Mouse (Mus musculus): Measurements from ENCODE around the gene Entpd2. TPM values are rescaled to one million over a fixed set of nuclear protein-coding genes. Genes with fewer than 3 reads are reported as not detected.

Gene Entpd2
- polyA plus RNA-seq, 1 experiment from 2014 or later: 0.20 TPM

GRCm38 (mm10) chr2:25365091-25365761 is 30.4 kb upstream of the Entpd2 start, which contains the start of gene Uap1l1:
Gene Uap1l1 (minus strand): TSS chr2:25365682.
- H3K27me3 ChIP-seq: peaks cover 59% of the 10 kb centered on the region
- no peaks in the 10 kb centered on the region for H3K36me3 ChIP-seq
- no peak within 1 kb of the TSS for H3K27ac ChIP-seq (replicated peaks)
- peak within 1 kb of the TSS; percentile 51 for H3K4me3 ChIP-seq
- H3K4me1 ChIP-seq: peaks cover 10% of the 10 kb centered on the region
- no peaks in the 10 kb centered on the region for H3K9me3 ChIP-seq
- peak within 1 kb of the TSS; percentile 48 for H3K9ac ChIP-seq (replicated peaks)
- peak within 1 kb of the TSS; percentile 94 for H3K4me2 ChIP-seq (replicated peaks)
- peak; percentile 66 for ATAC-seq (ENCODE audit: low FRiP score, low read depth)
- WGBS: under 1% methylated on average over 53 of the region's 54 CpGs

GRCm38 (mm10) chr2:25369996-25370395 is 25.7 kb upstream of the Entpd2 start:
- WGBS: 88% methylated on average over 3 of the region's 3 CpGs
- H3K4me1 ChIP-seq: peaks cover 38% of the 10 kb centered on the region
- H3K27me3 ChIP-seq: peaks cover 32% of the 10 kb centered on the region
- ATAC-seq (ENCODE audit: low FRiP score, low read depth): no peak
- H3K27ac ChIP-seq (replicated peaks): no peak overlapping the region
- no peak overlapping the region for H3K4me3 ChIP-seq
- no peak overlapping the region for H3K4me2 ChIP-seq (replicated peaks)
- H3K9ac ChIP-seq (replicated peaks): no peak overlapping the region
- H3K36me3 ChIP-seq: 0 out of 2 replicates have a peak, but pooled peaks cover 5% of the 10 kb centered on the region
- H3K9me3 ChIP-seq: no peaks in the 10 kb centered on the region

- Histone ChIP-seq H3K27me3 (peaks cover 14% of the 10 kb centered on the region; the same call in 1 of the 2 replicates), H3K9me3 (no peaks in the 10 kb centered on the region), H3K36me3 (peaks cover 18% of the 10 kb centered on the region), H3K4me2 (replicated peaks) (peak within 1 kb of the TSS; percentile 96), H3K27ac (replicated peaks) (peak within 1 kb of the TSS; percentile 90), H3K4me1 (peaks cover 32% of the 10 kb centered on the region), H3K9ac (replicated peaks) (peak within 1 kb of the TSS; percentile 78), H3K4me3 (peak within 1 kb of the TSS; percentile 77)
- WGBS: under 1% methylated on average over 65 of the region's 65 CpGs
- peak; percentile 95 for ATAC-seq (ENCODE audit: low FRiP score, low read depth)
Observed at GRCm38 (mm10) chr2:25371764-25372643, 23.7 kb upstream of the Entpd2 start, which contains the start of gene Sapcd2. Gene Sapcd2 (plus strand): TSS chr2:25372321.

- H3K36me3 ChIP-seq: peaks cover 25% of the 10 kb centered on the region
- peak overlapping the region; percentile 90; the same call in 1 of the 2 replicates for H3K27ac ChIP-seq (replicated peaks)
- 0 out of 2 replicates have a peak, but pooled peaks have one; percentile 14 for ATAC-seq (ENCODE audit: low FRiP score, low read depth)
- H3K4me1 ChIP-seq: peaks cover 32% of the 10 kb centered on the region
- no peaks in the 10 kb centered on the region for H3K9me3 ChIP-seq
- 2% methylated on average over 42 of the region's 42 CpGs for WGBS
- peak overlapping the region; percentile 96 for H3K4me2 ChIP-seq (replicated peaks)
- peak overlapping the region; percentile 77 for H3K4me3 ChIP-seq
- H3K9ac ChIP-seq (replicated peaks): peak overlapping the region; percentile 78
- peaks cover 10% of the 10 kb centered on the region; the same call in 1 of the 2 replicates for H3K27me3 ChIP-seq
Observed at GRCm38 (mm10) chr2:25372644-25373391, 22.9 kb upstream of the Entpd2 start.

- Histone ChIP-seq H3K36me3 (peaks cover 31% of the 10 kb centered on the region), H3K27me3 (peaks cover 5% of the 10 kb centered on the region; the same call in 1 of the 2 replicates), H3K4me1 (peaks cover 32% of the 10 kb centered on the region), H3K27ac (replicated peaks) (no peak overlapping the region), H3K4me3 (peak overlapping the region; percentile 77), H3K4me2 (replicated peaks) (peak overlapping the region; percentile 96), H3K9me3 (no peaks in the 10 kb centered on the region), H3K9ac (replicated peaks) (peak overlapping the region; percentile 78)
- 33% methylated on average over 2 of the region's 2 CpGs for WGBS
- ATAC-seq (ENCODE audit: low FRiP score, low read depth): no peak
Observed at GRCm38 (mm10) chr2:25373431-25373830, 22.2 kb upstream of the Entpd2 start.

GRCm38 (mm10) chr2:25376589-25376988 is 19.1 kb upstream of the Entpd2 start:
- no peaks in the 10 kb centered on the region for H3K27me3 ChIP-seq
- no peak overlapping the region for H3K4me3 ChIP-seq
- peaks cover 34% of the 10 kb centered on the region for H3K36me3 ChIP-seq
- H3K9ac ChIP-seq (replicated peaks): no peak overlapping the region
- H3K4me2 ChIP-seq (replicated peaks): no peak overlapping the region
- 56% methylated on average over 4 of the region's 4 CpGs for WGBS
- no peak for ATAC-seq (ENCODE audit: low FRiP score, low read depth)
- peaks cover 27% of the 10 kb centered on the region for H3K4me1 ChIP-seq
- H3K27ac ChIP-seq (replicated peaks): no peak overlapping the region
- H3K9me3 ChIP-seq: no peaks in the 10 kb centered on the region

- Histone ChIP-seq H3K27me3 (no peaks in the 10 kb centered on the region), H3K36me3 (no peaks in the 10 kb centered on the region), H3K4me3 (no peak overlapping the region), H3K9me3 (no peaks in the 10 kb centered on the region), H3K4me1 (no peaks in the 10 kb centered on the region), H3K9ac (replicated peaks) (no peak overlapping the region), H3K4me2 (replicated peaks) (no peak overlapping the region), H3K27ac (replicated peaks) (no peak overlapping the region)
- ATAC-seq (ENCODE audit: low FRiP score, low read depth): no peak
- WGBS: 76% methylated on average over 5 of the region's 5 CpGs
Observed at GRCm38 (mm10) chr2:25384492-25384891, 11.2 kb upstream of the Entpd2 start.

- no peak overlapping the region for H3K27ac ChIP-seq (replicated peaks)
- no peaks in the 10 kb centered on the region for H3K9me3 ChIP-seq
- H3K36me3 ChIP-seq: no peaks in the 10 kb centered on the region
- H3K4me2 ChIP-seq (replicated peaks): no peak overlapping the region
- peaks cover 35% of the 10 kb centered on the region for H3K27me3 ChIP-seq
- H3K9ac ChIP-seq (replicated peaks): no peak overlapping the region
- ATAC-seq (ENCODE audit: low FRiP score, low read depth): no peak
- peaks cover 12% of the 10 kb centered on the region for H3K4me1 ChIP-seq
- 80% methylated on average over 5 of the region's 5 CpGs for WGBS
- no peak overlapping the region for H3K4me3 ChIP-seq
Observed at GRCm38 (mm10) chr2:25391266-25391665, 4.4 kb upstream of the Entpd2 start.

- 43% methylated on average over 3 of the region's 3 CpGs for WGBS
- H3K4me3 ChIP-seq: no peak overlapping the region
- no peak overlapping the region for H3K4me2 ChIP-seq (replicated peaks)
- H3K9ac ChIP-seq (replicated peaks): no peak overlapping the region
- no peaks in the 10 kb centered on the region for H3K36me3 ChIP-seq
- no peaks in the 10 kb centered on the region for H3K9me3 ChIP-seq
- ATAC-seq (ENCODE audit: low FRiP score, low read depth): no peak
- peaks cover 15% of the 10 kb centered on the region for H3K4me1 ChIP-seq
- H3K27me3 ChIP-seq: peaks cover 67% of the 10 kb centered on the region
- no peak overlapping the region for H3K27ac ChIP-seq (replicated peaks)
Observed at GRCm38 (mm10) chr2:25394281-25395221, 1.1 kb upstream of the Entpd2 start.

- whole genome bisulfite sequencing: 24% methylated on average over 3 of the region's 3 CpGs
- peaks cover 86% of the 10 kb centered on the region for H3K27me3 ChIP-seq
Observed at GRCm38 (mm10) chr2:25396597-25396983, 916 bp downstream of the Entpd2 start.

GRCm38 (mm10) chr2:25397010-25397409 is 1.3 kb downstream of the Entpd2 start:
- H3K36me3 ChIP-seq: no peaks in the 10 kb centered on the region
- peaks cover 85% of the 10 kb centered on the region for H3K27me3 ChIP-seq
- 70% methylated on average over 1 of the region's 1 CpGs for WGBS
- no peak for ATAC-seq (ENCODE audit: low FRiP score, low read depth)
- H3K9ac ChIP-seq (replicated peaks): no peak overlapping the region
- no peak overlapping the region for H3K4me2 ChIP-seq (replicated peaks)
- H3K27ac ChIP-seq (replicated peaks): no peak overlapping the region
- H3K4me1 ChIP-seq: peaks cover 22% of the 10 kb centered on the region
- no peaks in the 10 kb centered on the region for H3K9me3 ChIP-seq
- no peak overlapping the region for H3K4me3 ChIP-seq

More at GRCm38 (mm10) chr2:25396597-25396983, 916 bp downstream of the Entpd2 start:
- Histone ChIP-seq H3K9me3 (no peaks in the 10 kb centered on the region), H3K9ac (replicated peaks) (no peak overlapping the region), H3K27ac (replicated peaks) (no peak overlapping the region), H3K4me1 (peaks cover 22% of the 10 kb centered on the region), H3K4me2 (replicated peaks) (peak overlapping the region; percentile 58), H3K36me3 (no peaks in the 10 kb centered on the region), H3K4me3 (no peak overlapping the region)
- ATAC-seq (ENCODE audit: low FRiP score, low read depth): no peak
